Mouse (Mus musculus) retina, postnatal 1 day (tissue): ENCODE data around the gene Rft1.
A peak's percentile ranks its signal among the peaks of the same experiment; 100 is the strongest.

Source experiments
- DNase-seq: peaks from one replicate; pipeline ENCODE4 v3.0.0-alpha.2; 2012

Rft1 gene

GRCm38 (mm10) chr14:30630811-30631576, 23.2 kb upstream of the Rft1 start:
- no peak for DNase-seq

- DNase-seq = no peak
These were observed 22.3 kb upstream of the Rft1 start for GRCm38 (mm10) chr14:30631834-30632233.

DNA sequence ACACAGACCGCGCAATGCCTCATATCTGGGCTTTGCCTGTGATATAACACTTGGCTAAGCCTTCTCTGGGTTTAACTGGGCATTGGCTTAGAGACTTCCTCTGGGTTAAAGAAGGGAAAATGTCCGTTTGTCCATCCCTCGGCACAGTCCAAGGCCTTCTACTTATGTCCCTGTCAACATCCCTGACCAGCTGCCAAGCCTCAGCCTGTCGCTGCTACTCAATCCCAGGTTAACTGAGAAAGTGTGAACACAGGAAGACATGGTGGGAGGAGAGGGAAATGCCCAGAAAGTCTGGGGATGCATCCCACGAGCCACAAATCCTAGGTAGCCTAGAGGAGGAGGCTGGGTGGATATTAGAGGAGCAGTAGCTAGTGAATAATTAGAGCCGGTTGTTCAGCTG, 20.5 kb upstream of the Rft1 start:
- no peak for DNase-seq

DNA sequence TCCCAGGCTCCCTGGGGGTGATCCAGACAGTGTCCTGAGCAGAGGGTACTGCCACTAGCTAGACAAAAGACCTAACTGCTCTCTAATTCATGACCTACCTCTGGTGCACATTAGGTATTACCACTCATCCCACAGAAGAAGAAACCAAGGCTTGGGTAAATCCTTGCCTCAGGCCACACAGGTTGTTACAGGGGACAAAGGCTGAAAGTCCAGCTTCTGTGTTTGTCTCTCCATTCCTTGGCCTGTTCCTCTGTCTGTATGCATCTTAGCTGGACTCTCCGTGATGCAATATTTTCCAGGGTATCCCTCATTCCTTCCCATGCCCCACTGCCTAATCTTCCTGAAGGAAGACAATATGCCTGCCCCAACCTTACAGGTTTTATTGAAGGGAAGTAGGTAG, 19.7 kb upstream of the Rft1 start:
- DNase-seq = no peak

- no peak for DNase-seq
These were observed 18.8 kb upstream of the Rft1 start for GRCm38 (mm10) chr14:30635219-30635910.

GRCm38 (mm10) chr14:30636499-30636898, 17.7 kb upstream of the Rft1 start:
- DNase-seq = no peak

DNA sequence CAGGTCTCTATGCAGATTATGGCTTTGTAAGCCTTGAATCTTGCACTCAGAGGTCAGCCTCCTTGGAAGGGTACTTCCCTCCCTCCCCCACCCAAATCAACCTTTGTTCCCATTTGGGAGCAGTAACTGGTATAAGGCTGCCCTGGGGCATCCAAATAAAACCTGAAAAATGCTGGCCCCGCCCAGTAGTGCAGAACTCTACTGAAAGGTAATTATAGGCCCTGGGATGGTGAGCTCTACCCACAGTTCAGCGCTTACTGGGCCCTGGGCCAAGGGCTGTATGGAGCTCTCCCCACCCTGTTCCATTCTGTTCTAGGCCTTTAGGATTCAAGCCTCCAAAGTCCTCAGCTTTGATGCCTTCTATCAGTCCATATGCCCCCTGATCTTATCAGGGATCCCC, 17.1 kb upstream of the Rft1 start:
- DNase-seq = no peak

GRCm38 (mm10) chr14:30638009-30638408, 16.2 kb upstream of the Rft1 start:
- no peak for DNase-seq

- DNase-seq = no peak
These were observed 15.5 kb upstream of the Rft1 start for GRCm38 (mm10) chr14:30638686-30639085.

GRCm38 (mm10) chr14:30641748-30642147, 12.4 kb upstream of the Rft1 start:
- DNase-seq = no peak

GRCm38 (mm10) chr14:30644026-30644425, 10.1 kb upstream of the Rft1 start:
- no peak for DNase-seq

DNA sequence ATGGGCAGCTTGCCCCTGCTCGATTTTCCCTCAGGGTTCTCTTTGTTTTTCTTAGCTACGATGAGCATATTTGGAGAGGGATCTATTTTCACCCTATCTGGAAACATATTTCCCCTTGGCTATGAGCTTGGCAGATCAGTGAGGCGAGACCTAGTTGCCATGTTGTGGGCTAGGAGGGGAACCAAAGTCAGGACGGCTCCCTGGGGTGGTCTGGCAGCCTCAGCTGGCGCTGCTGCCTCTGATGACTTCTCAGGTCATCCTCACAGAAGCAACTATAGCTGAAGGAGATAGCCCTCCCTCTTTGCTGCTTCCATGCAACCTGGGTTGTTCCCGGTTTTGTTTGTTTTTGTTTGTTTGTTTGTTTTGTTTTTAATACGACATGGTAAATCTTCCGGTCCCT, 9.1 kb upstream of the Rft1 start:
- no peak for DNase-seq

DNA sequence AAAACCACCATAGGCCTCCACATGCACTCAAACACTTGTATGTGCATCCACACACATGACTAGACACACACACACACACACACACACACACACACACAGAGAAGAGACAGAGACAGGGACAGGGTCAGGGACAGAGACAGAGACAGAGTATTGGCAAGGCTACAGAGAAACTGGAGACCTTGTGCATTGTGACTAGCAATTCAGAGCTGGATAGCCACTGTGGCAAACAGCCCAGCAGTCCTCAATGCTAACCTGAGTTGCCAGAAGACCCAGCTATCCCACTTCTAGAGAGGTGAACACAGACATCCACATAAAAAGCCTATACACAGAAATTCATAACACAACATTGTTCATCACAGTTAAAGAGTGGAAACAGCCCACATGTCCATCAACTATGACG, 7.7 kb upstream of the Rft1 start:
- no peak for DNase-seq

DNA sequence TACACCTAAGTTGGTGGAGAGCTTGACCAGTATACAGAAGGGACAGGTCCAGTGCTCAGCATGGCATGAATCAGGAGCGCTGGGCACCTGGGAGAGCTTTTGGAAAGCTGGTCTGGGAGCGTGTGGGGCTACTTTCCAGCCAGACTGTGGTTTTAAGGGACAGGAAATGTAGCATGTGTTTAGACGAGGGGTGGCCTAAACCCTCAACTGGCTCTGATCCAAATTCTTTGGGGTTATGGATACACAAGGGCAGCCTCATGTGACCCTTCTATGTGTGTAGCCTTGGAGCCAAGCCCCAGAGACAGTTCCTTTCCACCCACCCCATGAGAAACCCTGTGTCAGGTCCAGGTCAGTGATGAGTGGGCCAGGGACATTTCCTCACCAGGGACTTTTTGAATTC, 5.7 kb upstream of the Rft1 start:
- no peak for DNase-seq

GRCm38 (mm10) chr14:30649745-30650144, 4.4 kb upstream of the Rft1 start:
- no peak for DNase-seq

DNA sequence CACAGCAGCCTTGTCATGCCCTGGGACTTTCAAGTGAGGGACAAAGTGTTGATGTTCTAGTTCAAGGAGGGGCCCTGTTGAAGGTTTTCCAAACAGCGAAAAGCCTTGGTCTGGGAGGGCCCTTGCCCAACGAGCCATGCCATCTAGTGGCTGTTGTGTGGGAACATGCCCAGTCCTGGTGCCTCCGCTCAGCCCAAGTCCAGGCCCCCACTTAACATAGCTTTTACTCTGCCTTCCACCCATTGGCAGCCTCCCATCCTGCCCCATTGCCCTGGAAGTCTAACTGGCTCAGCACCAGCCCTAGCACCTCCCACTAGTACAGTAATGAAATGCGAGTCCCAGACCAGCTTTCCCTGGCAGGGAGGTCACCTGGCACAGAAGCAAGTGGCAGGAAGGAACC, 3.2 kb upstream of the Rft1 start:
- peak; percentile 55 for DNase-seq

GRCm38 (mm10) chr14:30654691-30655228, 600 bp downstream of the Rft1 start:
- no peak for DNase-seq

DNA sequence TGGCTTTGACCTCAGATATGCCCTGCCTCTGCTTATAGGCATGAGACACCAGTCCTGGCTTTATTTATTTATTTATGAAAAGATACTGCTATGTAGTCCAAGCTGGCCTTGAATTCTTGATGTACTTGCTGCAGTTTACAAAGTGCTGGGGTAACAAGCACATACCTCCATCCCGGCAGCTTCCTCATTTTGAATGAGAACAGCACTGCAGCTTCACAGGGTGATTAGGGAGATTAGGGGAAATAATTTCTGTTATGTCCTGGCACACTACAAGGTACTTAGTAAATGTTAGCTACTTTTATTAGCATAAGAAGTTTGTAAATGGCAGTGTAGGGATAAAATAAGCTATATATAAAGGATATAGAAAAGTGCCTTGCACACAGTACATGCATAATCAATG, 1.4 kb downstream of the Rft1 start:
- DNase-seq = no peak

DNA sequence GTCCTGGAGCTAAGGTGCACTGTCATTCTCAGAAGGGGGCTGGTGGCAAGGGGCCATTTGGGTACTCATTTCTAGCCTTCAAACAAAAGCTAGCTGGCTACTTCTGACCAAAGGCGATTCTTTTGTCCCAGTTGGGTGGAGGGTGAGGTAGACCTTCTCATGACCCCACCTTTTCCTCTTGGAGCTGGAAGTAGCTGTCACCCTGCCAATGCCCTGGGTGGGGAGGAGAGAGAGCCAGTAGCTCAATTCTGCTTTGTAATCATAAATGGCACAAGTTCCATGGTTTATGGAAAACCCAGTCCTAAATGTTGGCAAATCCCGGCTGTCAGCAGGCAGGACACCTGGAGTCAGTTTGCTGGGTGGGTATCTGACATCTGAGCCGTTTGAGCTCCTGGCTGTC, 11.9 kb downstream of the Rft1 start:
- no peak for DNase-seq

GRCm38 (mm10) chr14:30666604-30667003, 12.4 kb downstream of the Rft1 start:
- no peak for DNase-seq

- no peak for DNase-seq
These were observed 16.0 kb downstream of the Rft1 start for GRCm38 (mm10) chr14:30670161-30670560.

DNA sequence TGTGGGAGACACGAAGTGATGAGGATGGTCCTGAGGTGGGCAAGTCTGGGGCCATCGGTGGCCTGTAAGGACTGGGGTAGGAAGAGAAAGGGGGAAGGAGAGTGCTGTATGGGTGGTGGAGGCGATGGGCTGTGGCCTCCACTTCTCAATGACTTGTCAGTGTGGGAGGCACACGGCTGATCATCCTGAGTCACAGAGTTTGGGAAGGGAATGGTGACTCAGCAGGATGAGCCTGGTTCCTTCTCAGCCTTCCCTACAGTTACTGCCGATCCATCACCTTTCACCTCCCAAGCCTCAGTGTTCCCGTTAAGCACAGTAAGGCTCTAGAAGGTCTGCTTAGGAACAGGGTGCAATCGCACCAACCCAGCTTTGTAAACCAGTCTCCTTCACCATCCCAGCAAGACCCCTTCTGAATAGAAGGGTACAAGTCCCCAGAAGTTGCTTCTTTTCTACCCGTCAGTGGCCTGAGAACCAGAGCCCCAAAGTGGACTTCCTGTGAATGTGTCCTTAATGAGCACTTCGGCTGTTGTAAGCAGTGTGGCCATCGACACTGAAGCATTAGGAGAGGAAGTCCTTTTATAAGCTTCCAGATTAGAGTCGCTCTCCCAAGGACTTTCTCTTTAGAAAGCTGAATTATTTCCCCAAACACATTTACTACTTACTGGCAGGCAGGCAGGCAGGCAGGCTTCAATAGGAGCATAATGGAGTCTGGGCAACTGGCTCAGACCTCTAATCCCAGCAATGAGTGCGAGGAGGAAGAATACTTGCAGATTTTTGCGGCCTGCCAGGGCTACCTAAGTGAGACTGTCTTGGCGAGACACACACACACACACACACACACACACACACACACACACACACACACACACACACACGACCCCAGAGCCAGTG, 17.2 kb downstream of the Rft1 start:
- DNase-seq = no peak

GRCm38 (mm10) chr14:30671986-30672312, 17.8 kb downstream of the Rft1 start:
- peak; percentile 91 for DNase-seq

DNA sequence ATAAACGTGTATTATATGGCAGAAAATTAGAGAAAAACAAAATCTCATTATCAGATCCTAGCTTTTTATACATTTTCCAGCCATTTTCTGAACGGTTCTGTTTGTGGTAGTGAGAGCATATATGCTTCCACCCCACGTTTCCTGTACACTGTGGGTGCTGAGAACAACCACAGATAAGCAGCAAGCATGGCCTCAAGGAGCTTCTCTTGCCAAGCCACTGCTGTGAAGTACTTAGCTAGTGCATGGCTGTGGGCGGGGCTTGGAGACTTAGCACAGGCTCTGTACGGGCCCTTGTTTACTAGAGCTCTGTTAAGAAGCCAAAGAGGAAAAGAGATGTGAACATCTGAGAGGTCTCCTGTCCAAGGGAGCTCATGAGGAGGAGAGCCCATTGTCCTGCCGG, 20.8 kb downstream of the Rft1 start:
- no peak for DNase-seq
